Mouse (Mus musculus) ovary, postnatal 14 days (tissue): ENCODE data around the gene Arl15.

ENCODE experiments used
- DNase-seq: peaks from one replicate; pipeline ENCODE4 v3.0.0; 2022; ENCODE audit warnings: low spot score

Arl15 gene

DNA sequence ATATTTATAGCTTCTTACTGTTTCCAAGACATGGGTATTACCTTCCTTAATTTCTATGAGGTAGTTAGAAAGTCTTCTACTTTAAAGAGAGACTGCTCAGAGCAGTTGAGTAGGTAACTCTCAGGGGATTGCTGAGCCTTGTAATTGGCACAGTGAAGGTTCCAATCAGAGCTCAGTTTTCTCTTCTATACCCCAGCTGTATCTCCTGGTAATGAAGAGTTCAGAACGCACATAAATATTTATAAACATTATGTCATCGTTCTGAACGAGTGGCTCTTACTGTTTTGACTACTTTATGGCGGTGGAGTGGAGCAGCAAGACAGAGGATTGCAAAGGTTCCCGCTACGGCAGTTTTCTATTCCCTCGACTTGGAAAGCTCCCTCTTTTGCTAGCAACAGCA is 311.8 kb downstream of the Arl15 start:
- DNase-seq, result no peak

DNA sequence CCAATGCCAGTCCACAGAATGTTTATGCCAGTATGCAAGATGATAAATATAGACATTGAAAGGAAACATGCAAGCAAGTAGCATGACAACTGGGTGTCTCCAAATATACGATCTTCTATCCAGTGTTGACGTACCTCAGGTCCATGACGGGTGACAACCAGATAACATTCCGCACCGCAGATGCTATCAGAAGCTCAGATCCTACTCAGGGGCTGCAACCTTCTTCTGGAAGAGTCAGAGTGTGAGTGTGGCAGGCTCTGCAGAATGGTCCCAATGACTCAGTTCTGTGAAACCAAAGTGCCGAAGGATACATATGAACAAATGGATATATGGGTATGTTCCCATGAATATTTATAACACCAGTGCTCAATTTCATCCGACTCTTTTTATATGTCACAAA is 313.2 kb downstream of the Arl15 start:
- no peak for DNase-seq

DNA sequence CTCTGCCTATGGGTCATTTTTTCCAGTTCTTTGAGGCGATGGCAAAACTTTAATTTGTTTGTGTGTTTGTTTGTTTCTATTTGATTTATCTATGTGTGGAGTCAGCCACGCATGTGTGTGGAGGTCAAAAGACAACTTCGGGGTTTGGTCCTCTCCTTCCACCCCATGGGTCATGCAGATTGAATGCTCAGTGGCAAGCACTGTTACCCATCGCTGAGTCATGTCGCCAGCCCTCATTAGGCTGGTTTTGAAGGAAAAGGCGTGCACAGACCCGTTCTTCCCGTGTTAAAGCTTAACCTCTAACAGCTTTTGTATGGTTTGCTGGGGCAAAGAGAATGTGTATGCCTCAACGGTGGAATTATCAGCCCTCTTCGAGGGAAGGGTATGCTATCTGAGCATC is 315.1 kb downstream of the Arl15 start:
- DNase-seq, result no peak

DNA sequence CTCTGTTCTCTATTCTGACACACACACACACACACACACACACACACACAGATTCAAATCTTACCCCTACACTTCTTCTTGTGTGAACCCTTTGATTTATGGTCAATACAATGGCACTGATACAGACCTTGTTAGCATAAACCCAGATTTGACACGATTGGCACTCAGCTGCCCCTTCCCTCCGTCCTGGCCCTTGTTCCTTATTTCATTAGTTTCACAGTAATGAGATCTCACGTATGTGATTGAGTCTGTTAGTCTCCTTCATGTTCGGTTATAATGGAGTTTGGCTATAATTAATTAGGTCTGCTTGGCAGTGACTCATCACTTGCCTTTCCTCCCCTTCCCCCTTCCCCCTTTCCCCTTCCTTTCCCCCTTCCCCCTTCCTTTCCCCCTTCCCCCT is 315.5 kb downstream of the Arl15 start:
- no peak for DNase-seq

DNA sequence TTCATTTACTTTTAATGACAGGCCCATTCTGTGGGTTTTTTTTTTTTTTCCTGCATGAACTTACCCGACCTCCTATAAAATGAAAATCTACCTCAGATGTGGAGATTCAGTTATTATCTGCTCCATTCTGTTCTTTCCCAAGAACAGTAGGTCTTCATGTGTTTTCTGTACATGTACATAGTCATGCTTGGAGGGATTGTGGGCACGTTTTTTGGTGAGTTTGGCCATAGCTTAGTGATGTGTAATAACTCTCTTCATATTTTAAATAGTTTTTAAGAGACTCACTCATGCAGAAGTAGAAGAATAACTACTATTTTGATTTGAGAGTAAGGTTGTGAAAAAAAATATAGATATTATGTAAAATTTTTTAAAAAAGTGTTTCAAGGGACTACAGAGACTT is 319.2 kb downstream of the Arl15 start:
- DNase-seq, result no peak

DNA sequence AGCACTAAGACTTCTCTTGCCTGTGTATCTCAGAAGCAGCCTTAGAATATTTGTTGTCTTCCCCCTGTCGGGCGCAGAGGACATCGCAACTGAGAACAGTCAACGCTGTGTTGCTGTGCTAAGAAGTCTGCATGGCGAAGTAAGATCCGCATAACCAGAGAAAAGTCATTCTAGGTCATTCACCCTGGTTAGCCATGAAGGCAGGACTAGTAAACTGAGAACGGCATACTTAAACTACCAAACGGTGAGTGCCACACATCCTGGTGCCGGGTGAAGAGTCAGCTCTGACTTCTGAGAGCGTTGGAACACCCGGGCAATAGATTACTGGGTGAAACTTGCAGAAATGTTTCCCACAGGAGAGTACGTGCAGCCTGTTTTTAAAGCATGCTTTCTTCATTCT is 320.3 kb downstream of the Arl15 start:
- no peak for DNase-seq

DNA sequence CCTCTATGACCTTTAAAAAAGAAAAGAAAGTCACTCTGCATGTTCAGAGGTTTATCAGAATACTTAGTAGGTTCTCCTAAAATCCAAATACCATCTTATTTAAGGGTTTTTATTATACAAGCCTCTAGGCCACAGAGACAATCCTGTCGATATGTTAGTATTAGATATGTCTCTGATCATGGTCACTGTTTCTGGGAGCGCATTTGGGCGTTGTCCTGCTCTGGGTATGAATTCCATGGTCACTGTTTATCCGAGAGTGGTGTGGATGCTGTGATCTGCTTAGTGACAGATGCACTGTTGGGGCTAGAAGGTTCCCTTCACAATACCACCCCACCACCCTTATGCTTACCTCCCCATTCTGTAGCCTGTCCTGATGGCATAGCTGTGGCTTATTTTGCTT is 320.8 kb downstream of the Arl15 start:
- DNase-seq, result no peak

DNA sequence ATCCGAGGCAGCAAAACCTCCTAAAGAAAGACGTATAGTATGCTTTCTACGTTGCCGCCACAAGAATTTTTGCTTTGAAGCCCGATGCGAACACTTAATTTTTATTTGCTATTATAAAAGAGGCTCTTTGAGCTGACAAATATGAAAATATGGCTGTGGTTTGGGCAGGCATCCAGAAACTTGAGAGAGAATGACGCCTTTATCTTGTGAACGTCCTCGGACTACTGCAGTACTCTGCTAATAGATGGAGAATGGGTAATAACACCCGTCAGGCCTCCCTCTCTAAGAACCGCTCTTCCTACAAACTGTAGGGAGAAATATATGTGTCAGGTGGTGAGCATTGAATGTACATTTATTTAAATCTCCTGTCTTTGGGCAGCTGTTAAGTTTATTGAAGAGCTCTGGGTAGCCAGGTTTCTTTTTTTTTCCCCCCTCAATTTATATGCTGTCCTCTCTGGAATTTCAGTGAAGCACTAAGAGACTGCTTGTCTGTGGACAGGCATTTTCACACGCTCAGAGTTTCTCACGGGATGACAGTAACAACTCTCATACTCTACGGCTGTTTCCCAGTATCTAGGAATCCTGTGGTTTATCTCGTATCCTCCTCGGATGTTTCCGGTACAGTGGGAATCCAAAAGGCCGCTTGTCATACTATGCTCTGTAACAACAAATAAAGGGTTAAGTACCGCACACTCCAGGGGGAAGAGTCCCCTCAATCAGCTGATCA is 324.0 kb downstream of the Arl15 start:
- DNase-seq, result no peak

DNA sequence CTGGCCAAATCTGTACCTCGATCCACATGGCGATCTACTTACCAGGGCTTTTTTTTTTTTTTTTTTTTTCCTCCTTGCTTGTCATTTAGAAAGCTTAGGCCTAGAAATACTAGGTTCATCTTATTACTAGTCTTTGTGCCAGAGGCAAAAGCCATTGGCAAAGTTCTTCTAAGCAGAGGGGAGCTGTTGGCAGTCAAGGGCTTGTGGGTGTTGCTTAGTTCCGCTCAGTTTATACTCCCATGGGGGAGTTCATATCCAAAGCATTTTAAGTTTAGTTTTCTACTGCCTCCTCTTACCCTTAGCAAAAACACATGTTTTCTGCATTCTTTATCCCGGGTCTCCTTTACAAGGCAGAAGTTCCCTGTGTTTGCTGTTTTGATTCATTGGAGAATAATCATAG is 325.5 kb downstream of the Arl15 start:
- no peak for DNase-seq

DNA sequence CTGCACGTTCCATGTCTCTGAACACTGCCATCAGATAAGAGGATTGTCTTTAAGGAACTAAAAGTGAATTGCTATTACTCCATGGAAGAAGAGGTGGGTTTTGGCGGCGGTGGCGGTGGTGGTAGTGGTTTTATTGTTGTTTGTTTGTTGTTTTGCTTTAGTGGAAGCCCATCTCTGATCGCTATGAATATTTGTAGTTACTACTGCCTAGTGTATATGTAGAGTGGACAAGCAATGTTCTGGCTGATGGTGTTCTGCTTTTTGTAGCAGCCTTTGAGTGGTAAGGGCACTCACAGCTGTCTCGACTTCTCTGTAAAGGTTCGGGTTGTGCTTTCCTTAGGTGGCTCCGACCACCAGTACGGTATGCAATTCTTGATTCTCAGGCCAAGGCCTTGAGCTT is 327.3 kb downstream of the Arl15 start:
- no peak for DNase-seq

DNA sequence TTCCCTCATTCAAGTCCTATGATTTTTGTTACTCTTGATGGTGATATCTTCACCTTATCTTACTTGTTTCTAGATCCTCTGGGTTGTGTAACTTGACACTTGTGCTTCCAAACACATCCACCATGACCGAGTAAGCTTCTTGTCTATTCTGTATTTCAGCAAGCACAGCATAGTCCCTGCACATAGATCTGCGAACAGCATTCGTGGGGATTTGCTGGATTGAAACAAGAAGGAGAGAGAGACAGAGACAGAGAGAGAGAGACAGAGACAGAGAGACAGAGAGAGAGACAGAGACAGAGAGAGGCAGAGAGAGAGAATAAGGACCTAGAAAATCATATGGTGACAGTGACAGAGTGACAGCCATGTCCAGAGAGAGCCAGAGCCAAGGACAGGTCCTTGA is 329.1 kb downstream of the Arl15 start:
- no peak for DNase-seq

DNA sequence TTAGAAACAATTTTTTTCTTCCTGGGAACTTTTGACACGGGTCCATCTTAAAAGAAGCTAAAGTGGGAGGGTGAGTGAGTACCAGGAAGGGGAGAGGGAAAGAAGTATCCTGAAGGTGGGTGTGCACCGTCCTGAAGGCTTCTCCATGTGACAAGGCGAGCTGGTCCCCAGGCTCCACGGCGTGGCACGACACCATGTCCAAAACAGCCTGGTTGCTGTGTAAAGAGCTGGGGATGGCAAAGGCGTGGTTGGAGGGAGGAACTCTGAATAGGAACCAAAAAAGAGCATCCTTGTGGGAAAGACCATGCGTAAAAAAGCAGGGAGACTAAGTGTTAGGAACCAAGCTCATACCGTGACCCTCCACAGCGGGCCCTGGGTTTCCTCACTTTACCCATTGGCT is 330.1 kb downstream of the Arl15 start:
- DNase-seq, result no peak

DNA sequence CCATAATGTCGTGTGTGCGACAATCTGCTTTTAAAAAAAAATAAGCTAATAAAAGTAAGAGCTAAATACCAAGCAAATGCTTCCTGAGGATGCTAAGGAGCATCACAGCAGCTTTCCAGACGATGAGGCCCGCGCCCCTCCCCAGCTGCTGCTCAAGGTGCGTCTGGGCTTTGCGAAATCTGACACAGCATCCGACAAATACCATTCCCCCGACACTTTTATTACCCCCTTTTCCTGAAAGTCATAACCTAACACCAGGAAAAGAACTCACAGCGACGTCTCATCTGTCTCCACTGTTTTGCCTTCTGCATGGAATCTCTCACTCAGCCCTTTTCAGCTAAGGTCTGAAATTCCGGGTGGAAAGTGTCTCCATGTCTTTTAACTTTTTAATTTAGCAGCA is 330.7 kb downstream of the Arl15 start:
- DNase-seq, result no peak

DNA sequence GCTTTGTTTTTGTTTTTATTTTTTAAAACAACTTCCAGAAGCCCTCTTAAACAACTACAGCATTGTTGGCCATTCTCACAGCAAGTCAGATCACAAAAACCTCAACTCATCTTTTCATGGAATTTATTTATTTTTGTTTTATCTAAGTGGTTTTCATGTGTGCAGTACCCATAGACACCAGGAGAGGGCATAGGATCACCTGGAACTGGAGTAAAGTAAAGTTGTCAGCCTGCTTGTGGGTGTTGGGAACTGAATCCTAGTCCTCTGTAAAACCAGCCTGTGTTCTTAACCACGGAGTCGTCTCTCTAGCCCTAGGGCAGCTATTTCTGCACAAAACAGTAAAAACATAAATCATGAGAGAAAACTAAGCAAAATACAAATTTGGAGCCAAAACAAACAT is 334.1 kb downstream of the Arl15 start:
- no peak for DNase-seq

DNA sequence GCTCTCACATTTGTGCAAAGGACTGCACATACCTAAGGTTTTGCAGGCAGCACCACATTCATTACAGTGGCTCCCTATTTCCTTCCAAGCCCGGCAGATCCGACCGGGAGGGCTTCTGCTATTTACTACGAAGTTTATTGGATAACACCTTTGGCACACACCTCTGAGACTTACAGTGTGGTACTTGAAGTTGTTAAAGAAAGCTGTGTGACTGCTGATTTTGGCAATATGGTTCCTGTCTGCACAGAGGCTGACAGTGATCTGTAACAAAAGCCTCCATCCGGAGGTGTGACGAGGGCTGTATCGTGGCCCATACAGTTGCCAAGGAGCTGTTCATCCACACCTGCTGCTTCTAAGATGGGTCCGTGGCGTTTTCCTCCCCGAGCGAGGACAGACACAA is 335.7 kb downstream of the Arl15 start:
- DNase-seq, result no peak

DNA sequence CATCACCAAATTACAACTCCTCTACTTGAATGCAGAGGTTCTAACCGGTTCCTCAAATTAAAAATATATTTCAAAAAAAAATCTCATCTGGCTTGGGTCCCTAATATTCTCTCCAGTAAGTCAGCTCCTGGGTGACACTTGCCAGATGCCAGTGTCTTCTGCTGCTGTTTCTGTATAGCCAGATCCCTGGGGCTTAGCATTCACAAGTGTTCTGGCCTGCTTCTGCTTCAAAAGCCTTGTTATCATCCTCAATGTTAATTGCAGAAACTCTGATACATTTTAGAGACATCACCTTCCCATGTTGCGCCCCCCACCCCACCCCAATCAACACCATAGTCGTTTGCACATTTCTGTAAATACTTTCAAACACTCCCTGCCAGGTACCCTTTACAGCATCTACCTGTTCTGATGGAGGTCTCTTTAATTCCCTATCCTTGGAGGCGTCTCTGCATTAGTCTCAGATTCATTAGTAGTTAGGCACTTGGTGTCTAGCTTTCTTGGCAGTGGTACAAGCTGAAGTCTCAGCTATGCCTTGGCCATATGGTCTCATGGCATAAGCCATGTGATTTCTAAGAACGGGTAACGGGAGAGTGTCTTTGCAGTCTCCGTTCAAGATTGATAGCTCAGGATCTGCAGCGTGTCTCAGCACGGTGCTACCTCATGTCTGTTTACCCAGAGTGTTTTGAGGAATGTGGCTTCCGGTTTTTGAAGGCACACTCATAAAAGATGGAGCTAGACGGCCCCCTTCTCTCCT is 336.4 kb downstream of the Arl15 start:
- no peak for DNase-seq

DNA sequence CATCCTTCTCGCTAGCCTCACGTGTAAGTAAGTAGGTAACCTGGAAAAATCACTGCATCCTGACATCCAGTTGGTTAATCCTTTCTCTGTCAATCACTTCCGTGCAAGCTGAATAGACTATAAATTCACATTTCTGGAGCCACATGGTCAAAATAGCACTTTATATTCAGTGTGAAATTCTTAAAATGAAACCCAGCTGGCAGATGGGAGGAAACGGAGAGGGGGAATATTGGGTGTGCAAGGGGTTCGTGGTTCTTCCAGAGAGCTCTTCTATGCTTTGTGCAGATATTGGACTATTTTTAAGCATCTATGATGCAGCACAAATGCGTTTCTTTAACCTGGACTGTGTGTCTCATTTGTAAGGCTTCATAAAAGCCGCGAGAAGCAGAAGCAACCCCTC is 344.6 kb downstream of the Arl15 start:
- no peak for DNase-seq

DNA sequence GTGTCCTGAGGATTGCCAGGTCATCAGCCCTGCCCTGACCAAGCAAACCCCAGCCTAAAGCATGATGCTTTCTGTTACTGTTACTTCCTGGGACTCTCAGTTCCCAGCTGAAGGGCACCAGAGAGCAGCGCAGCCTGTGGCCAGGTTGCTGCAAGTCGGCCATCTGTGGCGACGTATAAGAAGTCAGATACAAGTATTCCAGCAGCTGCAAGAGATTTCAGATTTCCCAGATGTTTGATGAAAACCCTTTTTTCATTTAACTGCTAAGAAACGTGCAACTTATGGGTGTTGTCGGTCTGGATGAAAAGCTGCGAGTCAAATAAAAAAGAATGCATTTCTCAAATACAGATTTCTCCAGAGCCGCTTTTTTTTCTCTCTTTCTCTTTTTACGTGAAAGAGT is 345.3 kb downstream of the Arl15 start:
- DNase-seq, result no peak

DNA sequence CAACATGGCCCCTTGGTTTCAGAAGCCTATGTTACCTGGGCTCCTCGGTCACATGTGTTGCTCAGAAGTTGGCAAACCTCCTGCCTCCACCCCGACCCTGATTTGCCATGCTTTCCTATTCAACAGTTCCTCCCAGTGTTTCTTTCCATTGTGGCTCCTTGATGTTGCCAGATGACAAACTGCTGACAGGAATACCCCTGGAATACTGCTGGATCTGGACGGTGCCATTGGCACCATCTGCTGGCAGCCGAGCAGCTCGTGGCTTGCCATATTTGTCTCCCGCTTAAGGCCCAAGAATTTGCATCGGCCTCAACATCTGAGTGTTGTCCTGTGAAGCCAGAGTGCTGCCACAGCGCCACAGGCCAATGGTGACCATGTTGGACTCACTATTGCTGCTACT is 348.5 kb downstream of the Arl15 start:
- DNase-seq, result no peak

DNA sequence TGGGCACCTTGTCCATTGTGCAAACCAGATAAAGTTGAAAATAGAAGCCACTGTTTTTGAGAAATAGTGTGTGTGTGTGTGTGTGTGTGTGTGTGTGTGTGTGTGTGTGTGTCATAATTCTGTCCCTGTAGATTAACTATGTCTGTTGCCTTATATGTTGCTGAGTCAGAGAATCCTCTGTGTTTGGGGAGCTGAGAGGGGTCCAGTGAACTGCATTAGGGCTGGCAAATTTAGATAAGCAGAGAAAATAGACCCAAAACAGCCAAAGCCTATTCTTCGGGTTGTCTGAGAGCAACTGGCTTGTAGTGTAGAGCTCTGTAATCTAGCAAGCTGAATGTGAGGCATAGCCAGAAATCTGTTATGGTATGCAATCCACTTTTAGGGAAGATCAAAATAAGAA is 348.9 kb downstream of the Arl15 start:
- DNase-seq, result no peak

DNA sequence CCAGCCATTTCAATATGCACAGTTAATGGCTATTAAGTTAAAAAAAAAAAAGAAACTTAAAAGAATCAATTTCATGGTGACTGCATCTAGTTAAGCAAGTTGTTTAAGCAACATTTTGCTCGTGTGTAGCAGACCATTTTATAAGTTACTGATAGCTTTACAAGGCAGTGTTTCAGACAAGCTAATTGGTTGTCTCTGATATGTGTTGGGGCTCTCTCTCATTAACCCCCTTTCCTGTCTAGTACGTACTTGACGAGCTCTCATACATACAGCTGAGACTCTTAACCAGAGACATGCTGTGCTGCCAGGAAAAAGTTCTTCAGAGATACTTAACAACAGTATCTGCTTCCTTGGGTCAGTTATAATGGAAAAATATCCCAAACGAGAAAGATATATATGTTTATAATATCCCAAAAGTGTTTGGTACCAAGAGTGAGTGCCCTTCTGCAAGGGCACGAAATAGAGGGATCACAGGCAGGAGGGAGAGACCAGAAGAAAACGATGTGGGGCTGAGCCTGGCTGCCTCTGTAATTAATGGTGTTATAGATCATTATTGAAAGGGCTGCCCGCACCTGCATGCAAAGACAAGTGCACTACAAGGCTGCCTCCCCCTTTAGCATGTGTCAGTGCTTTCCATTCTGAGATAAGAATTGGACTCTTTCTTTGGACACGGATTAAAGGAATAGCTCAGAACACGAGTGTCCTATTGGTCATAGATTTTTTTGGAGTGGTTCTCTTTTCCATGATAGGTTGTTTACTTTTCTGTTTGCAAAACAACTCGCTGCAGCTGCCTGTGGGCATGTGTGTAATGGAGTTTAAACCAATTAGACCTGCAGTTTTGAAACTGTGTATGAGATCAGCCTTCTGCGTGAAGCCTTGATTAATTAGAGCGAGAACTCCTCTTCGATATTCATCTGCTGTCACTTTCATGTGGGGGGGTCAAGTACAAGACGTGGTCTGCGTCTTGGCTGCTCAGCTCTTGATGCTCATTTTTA is 350.0 kb downstream of the Arl15 start:
- DNase-seq, result no peak

DNA sequence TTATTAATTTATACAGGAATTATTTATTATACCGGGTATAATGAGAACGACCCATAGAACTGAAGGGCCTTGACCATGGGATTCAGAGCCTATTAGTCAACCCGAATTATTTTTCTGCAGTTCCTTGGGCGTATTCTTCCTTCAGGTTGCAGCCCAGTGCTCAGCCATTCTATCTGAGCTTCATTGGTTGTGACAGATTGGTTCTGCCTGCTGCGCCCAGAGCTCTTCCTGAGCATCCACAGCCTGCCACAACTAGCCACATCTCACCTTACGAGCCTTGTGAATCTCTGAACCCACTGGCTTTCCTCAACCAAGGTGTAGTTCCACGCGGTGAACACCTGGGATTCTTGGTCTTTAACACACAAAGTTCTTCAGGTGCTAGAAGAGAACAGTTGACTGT is 350.9 kb downstream of the Arl15 start:
- no peak for DNase-seq
